Mouse (Mus musculus) induced T-regulatory cell, adult 2 months (primary cell): ENCODE measurements around the gene Celf6.

Source experiments
- DNase-seq: peaks from one replicate; pipeline ENCODE4 v3.0.0-alpha.2; 2012; ENCODE audit warnings: low read depth

Gene Celf6

GRCm38 (mm10) chr9:59577844-59578504 lies at the start of gene Celf6:
Gene Celf6 (plus strand): TSS chr9:59577917.
- peak; percentile 81 for DNase-seq

- DNase-seq: no peak
These were observed 49.4 kb upstream of the Celf6 start for GRCm38 (mm10) chr9:59528274-59528673.

GRCm38 (mm10) chr9:59531645-59532044 lies 46.1 kb upstream of the Celf6 start:
- no peak for DNase-seq

- DNase-seq: no peak
These were observed 44.3 kb upstream of the Celf6 start for GRCm38 (mm10) chr9:59533422-59533821.

GRCm38 (mm10) chr9:59533889-59534288 lies 43.8 kb upstream of the Celf6 start:
- DNase-seq: no peak

GRCm38 (mm10) chr9:59537651-59538050 lies 40.1 kb upstream of the Celf6 start:
- DNase-seq: no peak

GRCm38 (mm10) chr9:59539441-59540137 lies 38.1 kb upstream of the Celf6 start, which contains the start of the genes Hexa and Tmem202:
Gene Hexa (plus strand): TSS chr9:59539540.
Gene Tmem202 (minus strand): TSS chr9:59539847.
- peak; percentile 74 for DNase-seq

GRCm38 (mm10) chr9:59541617-59542016 lies 36.1 kb upstream of the Celf6 start:
- no peak for DNase-seq

- DNase-seq: no peak
These were observed 34.9 kb upstream of the Celf6 start for GRCm38 (mm10) chr9:59542766-59543324.

- DNase-seq: no peak
These were observed 33.0 kb upstream of the Celf6 start for GRCm38 (mm10) chr9:59544739-59545138.

- no peak for DNase-seq
These were observed 29.8 kb upstream of the Celf6 start for GRCm38 (mm10) chr9:59547869-59548268.

- no peak for DNase-seq
These were observed 28.7 kb upstream of the Celf6 start for GRCm38 (mm10) chr9:59548961-59549487.

- no peak for DNase-seq
These were observed 27.6 kb upstream of the Celf6 start for GRCm38 (mm10) chr9:59550077-59550476.

GRCm38 (mm10) chr9:59551017-59551416 lies 26.7 kb upstream of the Celf6 start:
- no peak for DNase-seq

GRCm38 (mm10) chr9:59551620-59552031 lies 26.1 kb upstream of the Celf6 start:
- no peak for DNase-seq

- no peak for DNase-seq
These were observed 25.1 kb upstream of the Celf6 start for GRCm38 (mm10) chr9:59552610-59553009.

- DNase-seq: no peak
These were observed 24.0 kb upstream of the Celf6 start for GRCm38 (mm10) chr9:59553719-59554118.

GRCm38 (mm10) chr9:59565600-59565999 lies 12.1 kb upstream of the Celf6 start:
- peak; percentile 83 for DNase-seq

- peak; percentile 72 for DNase-seq
These were observed 10.6 kb upstream of the Celf6 start for GRCm38 (mm10) chr9:59567111-59567510.

- no peak for DNase-seq
These were observed 5.9 kb upstream of the Celf6 start for GRCm38 (mm10) chr9:59571852-59572251.

GRCm38 (mm10) chr9:59577401-59577800 lies 316 bp upstream of the Celf6 start:
- DNase-seq: no peak

GRCm38 (mm10) chr9:59578505-59578867 lies 769 bp downstream of the Celf6 start:
- no peak for DNase-seq

GRCm38 (mm10) chr9:59584871-59585308 lies 7.2 kb downstream of the Celf6 start:
- peak; percentile 72 for DNase-seq
